Mouse (Mus musculus): ENCODE results near the gene Dennd1a. TPM values are rescaled to one million over a fixed set of nuclear protein-coding genes. Genes with fewer than 3 reads are reported as not detected.

The Dennd1a gene
- polyA plus RNA-seq, 1 experiment: 21.6 TPM

DNA sequence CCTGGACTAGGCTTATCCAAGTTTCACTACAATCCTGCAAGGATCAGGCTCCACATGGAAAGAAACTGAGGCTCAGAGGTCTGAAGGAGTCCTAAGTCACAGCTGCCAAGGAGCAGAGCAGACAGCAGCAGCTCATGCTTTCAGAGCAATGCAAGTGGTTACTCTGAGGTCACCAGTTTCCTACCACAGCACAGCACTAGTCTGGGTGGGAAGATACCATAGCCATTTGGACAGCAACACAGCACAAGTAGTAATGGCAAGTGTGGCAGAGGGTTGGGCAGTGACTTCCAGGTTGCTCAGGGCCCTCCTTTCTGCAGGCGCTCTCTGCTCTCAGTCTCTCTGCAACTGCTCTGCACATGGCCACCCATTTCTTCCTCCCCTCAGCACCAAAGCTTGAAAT, 354.9 kb downstream of the Dennd1a start:
- no peak for TF ChIP-seq POLR2A (IDR thresholded peaks at IDR 0.05; ENCODE audit: control insufficient read depth, low read depth, low read length)
- no peak for TF ChIP-seq CTCF (IDR thresholded peaks at IDR 0.05; ENCODE audit: control insufficient read depth, insufficient read depth, insufficient replicate concordance, low read depth, low read length)
- Histone ChIP-seq H3K27ac (ENCODE audit: control insufficient read depth, insufficient read depth, low read depth, low read length) (no peak overlapping the region), H3K4me1 (ENCODE audit: control insufficient read depth, insufficient read depth, low read length) (no peaks in the 10 kb centered on the region), H3K27me3 (ENCODE audit: control insufficient read depth, insufficient read depth, low read length) (no peaks in the 10 kb centered on the region), H3K36me3 (ENCODE audit: control insufficient read depth, insufficient read depth, low read length) (no peaks in the 10 kb centered on the region), H3K4me3 (ENCODE audit: control insufficient read depth, low read depth, low read length) (no peak overlapping the region)

GRCm38 (mm10) chr2:37931018-37931930, 355.9 kb downstream of the Dennd1a start:
- Histone ChIP-seq H3K27me3 (ENCODE audit: control insufficient read depth, insufficient read depth, low read length) (no peaks in the 10 kb centered on the region), H3K4me1 (ENCODE audit: control insufficient read depth, insufficient read depth, low read length) (no peaks in the 10 kb centered on the region), H3K27ac (ENCODE audit: control insufficient read depth, insufficient read depth, low read depth, low read length) (no peak overlapping the region), H3K36me3 (ENCODE audit: control insufficient read depth, insufficient read depth, low read length) (no peaks in the 10 kb centered on the region), H3K4me3 (ENCODE audit: control insufficient read depth, low read depth, low read length) (no peak overlapping the region)
- TF ChIP-seq CTCF (IDR thresholded peaks at IDR 0.05; ENCODE audit: control insufficient read depth, insufficient read depth, insufficient replicate concordance, low read depth, low read length) (no peak), POLR2A (IDR thresholded peaks at IDR 0.05; ENCODE audit: control insufficient read depth, low read depth, low read length) (no peak)

DNA sequence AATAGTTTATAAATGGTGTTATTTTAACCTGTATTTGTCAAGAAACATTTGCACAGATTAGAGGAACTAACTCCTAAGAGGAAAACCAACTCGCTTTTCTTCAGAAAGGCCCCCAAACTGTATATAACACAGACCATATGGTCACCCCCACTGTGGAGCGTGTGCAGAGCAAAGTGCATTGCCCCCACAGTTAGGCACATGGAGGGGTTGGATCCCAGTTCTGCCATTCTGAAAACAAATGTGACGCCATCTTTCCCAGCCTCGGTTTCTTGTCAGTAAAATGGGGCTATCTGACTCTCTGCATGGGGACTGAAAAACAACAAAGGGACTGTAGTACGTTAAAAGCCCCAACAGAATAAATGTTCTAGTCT, 361.1 kb downstream of the Dennd1a start:
- Histone ChIP-seq H3K27me3 (ENCODE audit: control insufficient read depth, insufficient read depth, low read length) (no peaks in the 10 kb centered on the region), H3K4me1 (ENCODE audit: control insufficient read depth, insufficient read depth, low read length) (no peaks in the 10 kb centered on the region), H3K27ac (ENCODE audit: control insufficient read depth, insufficient read depth, low read depth, low read length) (no peak overlapping the region), H3K36me3 (ENCODE audit: control insufficient read depth, insufficient read depth, low read length) (no peaks in the 10 kb centered on the region), H3K4me3 (ENCODE audit: control insufficient read depth, low read depth, low read length) (no peak overlapping the region)
- TF ChIP-seq POLR2A (IDR thresholded peaks at IDR 0.05; ENCODE audit: control insufficient read depth, low read depth, low read length) (no peak), CTCF (IDR thresholded peaks at IDR 0.05; ENCODE audit: control insufficient read depth, insufficient read depth, insufficient replicate concordance, low read depth, low read length) (no peak)

- H3K4me1 ChIP-seq (ENCODE audit: control insufficient read depth, insufficient read depth, low read length): no peaks in the 10 kb centered on the region
- TF ChIP-seq CTCF (IDR thresholded peaks at IDR 0.05; ENCODE audit: control insufficient read depth, insufficient read depth, insufficient replicate concordance, low read depth, low read length): no peak; the same call in 1 of the 2 replicates
- TF ChIP-seq POLR2A (IDR thresholded peaks at IDR 0.05; ENCODE audit: control insufficient read depth, low read depth, low read length): no peak
- H3K27ac ChIP-seq (ENCODE audit: control insufficient read depth, insufficient read depth, low read depth, low read length): no peak overlapping the region
- H3K4me3 ChIP-seq (ENCODE audit: control insufficient read depth, low read depth, low read length): no peak overlapping the region
- no peaks in the 10 kb centered on the region for H3K36me3 ChIP-seq (ENCODE audit: control insufficient read depth, insufficient read depth, low read length)
- H3K27me3 ChIP-seq (ENCODE audit: control insufficient read depth, insufficient read depth, low read length): no peaks in the 10 kb centered on the region
Observed at GRCm38 (mm10) chr2:37925413-37926132, 361.6 kb downstream of the Dennd1a start.

DNA sequence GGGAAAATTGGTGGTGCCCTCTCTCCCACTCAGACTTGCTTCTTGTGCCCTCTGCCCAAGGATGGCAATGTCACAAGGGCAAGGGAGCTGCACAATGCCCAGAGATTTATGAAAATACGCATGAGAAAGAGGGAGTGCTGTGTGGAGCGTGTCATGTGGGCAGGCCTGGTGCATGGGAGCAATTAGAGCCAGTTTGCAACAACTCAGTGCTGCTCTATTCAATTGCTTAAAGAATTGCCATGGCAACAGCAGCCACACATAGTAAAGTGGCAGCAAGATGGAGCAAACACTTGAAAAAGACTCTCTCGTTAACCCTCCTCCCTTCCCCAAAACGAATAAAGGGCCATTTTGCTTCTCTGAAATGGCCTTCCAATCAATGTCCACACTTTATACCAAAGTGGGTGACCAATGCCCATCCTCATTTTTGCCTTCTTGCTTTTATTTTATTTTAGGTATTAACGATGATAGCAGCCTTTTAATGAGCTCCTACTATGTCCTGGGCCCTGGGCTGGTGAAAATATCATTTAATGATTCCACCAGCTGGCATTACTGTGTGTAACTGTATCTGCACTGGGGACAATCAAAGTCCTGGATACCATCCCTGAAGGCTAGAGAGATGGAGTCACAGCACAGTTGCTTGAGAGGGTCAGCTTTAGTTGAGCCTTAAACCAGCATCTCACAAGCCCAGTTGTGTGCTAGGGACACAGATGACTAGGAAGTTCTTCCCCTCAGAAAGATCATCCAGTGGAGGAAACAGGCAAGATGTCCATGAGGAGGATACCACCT, 378.3 kb downstream of the Dennd1a start:
- Histone ChIP-seq H3K27me3 (ENCODE audit: control insufficient read depth, insufficient read depth, low read length) (no peaks in the 10 kb centered on the region), H3K4me1 (ENCODE audit: control insufficient read depth, insufficient read depth, low read length) (no peaks in the 10 kb centered on the region), H3K27ac (ENCODE audit: control insufficient read depth, insufficient read depth, low read depth, low read length) (no peak overlapping the region), H3K4me3 (ENCODE audit: control insufficient read depth, low read depth, low read length) (no peak overlapping the region), H3K36me3 (ENCODE audit: control insufficient read depth, insufficient read depth, low read length) (no peaks in the 10 kb centered on the region)
- TF ChIP-seq POLR2A (IDR thresholded peaks at IDR 0.05; ENCODE audit: control insufficient read depth, low read depth, low read length) (no peak), CTCF (IDR thresholded peaks at IDR 0.05; ENCODE audit: control insufficient read depth, insufficient read depth, insufficient replicate concordance, low read depth, low read length) (no peak)

GRCm38 (mm10) chr2:37908296-37908695, 378.9 kb downstream of the Dennd1a start:
- H3K4me3 ChIP-seq (ENCODE audit: control insufficient read depth, low read depth, low read length): no peak overlapping the region
- H3K36me3 ChIP-seq (ENCODE audit: control insufficient read depth, insufficient read depth, low read length): no peaks in the 10 kb centered on the region
- H3K27ac ChIP-seq (ENCODE audit: control insufficient read depth, insufficient read depth, low read depth, low read length): no peak overlapping the region
- no peaks in the 10 kb centered on the region for H3K4me1 ChIP-seq (ENCODE audit: control insufficient read depth, insufficient read depth, low read length)
- H3K27me3 ChIP-seq (ENCODE audit: control insufficient read depth, insufficient read depth, low read length): no peaks in the 10 kb centered on the region
- no peak for TF ChIP-seq CTCF (IDR thresholded peaks at IDR 0.05; ENCODE audit: control insufficient read depth, insufficient read depth, insufficient replicate concordance, low read depth, low read length)
- no peak for TF ChIP-seq POLR2A (IDR thresholded peaks at IDR 0.05; ENCODE audit: control insufficient read depth, low read depth, low read length)

GRCm38 (mm10) chr2:37906261-37906660, 380.9 kb downstream of the Dennd1a start:
- Histone ChIP-seq H3K4me3 (ENCODE audit: control insufficient read depth, low read depth, low read length) (no peak overlapping the region), H3K36me3 (ENCODE audit: control insufficient read depth, insufficient read depth, low read length) (no peaks in the 10 kb centered on the region), H3K27me3 (ENCODE audit: control insufficient read depth, insufficient read depth, low read length) (no peaks in the 10 kb centered on the region), H3K27ac (ENCODE audit: control insufficient read depth, insufficient read depth, low read depth, low read length) (no peak overlapping the region), H3K4me1 (ENCODE audit: control insufficient read depth, insufficient read depth, low read length) (no peaks in the 10 kb centered on the region)
- TF ChIP-seq POLR2A (IDR thresholded peaks at IDR 0.05; ENCODE audit: control insufficient read depth, low read depth, low read length): no peak
- no peak for TF ChIP-seq CTCF (IDR thresholded peaks at IDR 0.05; ENCODE audit: control insufficient read depth, insufficient read depth, insufficient replicate concordance, low read depth, low read length)
